Comparison of ENCODE assay signal across 9 mouse cellular contexts in genomic region chr9:88404088-88404487, GRCm38 (mm10). TPM values are rescaled to one million over a fixed set of nuclear protein-coding genes. Genes with fewer than 3 reads are reported as not detected.
DNase-seq lines count a peak whose midpoint lies in the region; ATAC-seq and TF ChIP-seq lines count a peak whose summit lies in the region.
"Had no signal": no experiment of that assay in that cellular context is flagged by ENCODE, and none has a peak within 500 bp of the region (broad histone marks: within the 10 kb centered on the region; RNA-seq: fewer than 3 reads in every experiment).

No protein-coding gene starts in this region.

- no peak for TF ChIP-seq CTCF in layer of hippocampus, adult 2 months (conservative IDR thresholded peaks at IDR 0.05)

- WGBS in heart, embryonic 15.5 days = 54% methylated on average over 10 of the region's 10 CpGs
- 84% methylated on average over 10 of the region's 10 CpGs for WGBS in forebrain, embryonic 13.5 days

- no peak for DNase-seq in layer of hippocampus, adult 2 months (ENCODE audit: low spot score in 2 of 2)
- no peak for DNase-seq in layer of hippocampus, adult 8-10 months (ENCODE audit: low spot score in 2 of 2)
- peak; percentile 87 for DNase-seq in c-Kit-positive CD71-negative TER-119-negative erythroid progenitor cells, embryonic 14.5 days (ENCODE audit: low read depth)
- peak; percentile 50 for DNase-seq in lung, postnatal 14 days
- peak; percentile 7 to 13 for DNase-seq in thymus, postnatal 10 days (ENCODE audit: low spot score in 2 of 2)

- peaks cover 38% of the 10 kb centered on the region for H3K36me3 ChIP-seq in heart, embryonic 15.5 days
- H3K36me3 ChIP-seq in forebrain, embryonic 13.5 days (ENCODE audit: poor library complexity, severe bottlenecking) = peaks cover 22% of the 10 kb centered on the region

- H3K27me3 ChIP-seq in heart, embryonic 15.5 days = no peaks in the 10 kb centered on the region
- H3K27me3 ChIP-seq in forebrain, embryonic 13.5 days = no peaks in the 10 kb centered on the region
- H3K27me3 ChIP-seq: limb, embryonic 12.5 days had no signal

- no peak overlapping the region for H3K9ac ChIP-seq in heart, embryonic 15.5 days
- H3K9ac ChIP-seq in forebrain, embryonic 13.5 days = no peak overlapping the region
- H3K9ac ChIP-seq: limb, embryonic 12.5 days had no signal

- no peaks in the 10 kb centered on the region for H3K9me3 ChIP-seq in heart, embryonic 15.5 days (replicated peaks)
- H3K9me3 ChIP-seq in forebrain, embryonic 13.5 days (replicated peaks) = no peaks in the 10 kb centered on the region
- H3K9me3 ChIP-seq: limb, embryonic 12.5 days had no signal

- peak overlapping the region; percentile 36; the same call in 1 of the 2 replicates for H3K27ac ChIP-seq in layer of hippocampus, adult 2 months
- peak overlapping the region; percentile 54 for H3K27ac ChIP-seq in heart, embryonic 15.5 days
- H3K27ac ChIP-seq in forebrain, embryonic 13.5 days = no peak overlapping the region
- H3K27ac ChIP-seq: limb, embryonic 12.5 days had no signal

- no peak overlapping the region for H3K4me3 ChIP-seq in layer of hippocampus, adult 2 months
- H3K4me3 ChIP-seq in heart, embryonic 15.5 days = 0 out of 2 replicates have a peak overlapping the region, but pooled peaks have one; percentile 0
- H3K4me3 ChIP-seq in forebrain, embryonic 13.5 days = no peak overlapping the region
- H3K4me3 ChIP-seq: limb, embryonic 12.5 days had no signal

- no peaks in the 10 kb centered on the region for H3K4me1 ChIP-seq in heart, embryonic 15.5 days (replicated peaks)
- no peaks in the 10 kb centered on the region for H3K4me1 ChIP-seq in forebrain, embryonic 13.5 days
- H3K4me1 ChIP-seq: limb, embryonic 12.5 days had no signal

- H3K4me2 ChIP-seq in heart, embryonic 15.5 days = no peak overlapping the region
- no peak overlapping the region for H3K4me2 ChIP-seq in forebrain, embryonic 13.5 days
- H3K4me2 ChIP-seq: limb, embryonic 12.5 days had no signal

- ATAC-seq in heart, embryonic 15.5 days (replicated peaks; ENCODE audit: insufficient number of reproducible peaks, insufficient read depth, low FRiP score, low read depth) = no peak
- ATAC-seq in forebrain, embryonic 13.5 days = no peak
- no peak for ATAC-seq in inflammation-experienced regulatory T-cells, adult 6 months

RNA-seq across cellular contexts. Expression of gene Snx14, which starts 34.7 kb away (rescaled TPM):
- total RNA-seq in layer of hippocampus, adult 2 months (2021) = 10 to 100 TPM; 47.9 to 48.3 TPM
- 10 to 100 TPM; 46.5 to 59.8 (median 53.9) TPM for total RNA-seq in layer of hippocampus, adult 8-10 months (2022)
- 28.0 and 29.0 TPM in 2 replicates for polyA plus RNA-seq in heart, embryonic 15.5 days (2015; fragmentation: Nextera tagmentation; extraction: Ambion mirVana)
- polyA plus RNA-seq in forebrain, embryonic 13.5 days (2015; fragmentation: Nextera tagmentation; extraction: Ambion mirVana) = 21.6 and 23.4 TPM in 2 replicates
- 10 to 100 TPM; 39.9 to 44.0 (median 43.0) TPM for polyA plus RNA-seq in inflammation-experienced regulatory T-cells, adult 6 months (2017; shearing (Covaris generic))

RNA-seq across cellular contexts. Expression of gene Gm20537, which starts 52.3 kb away (rescaled TPM):
- not detected for total RNA-seq in layer of hippocampus, adult 2 months (2021)
- total RNA-seq in layer of hippocampus, adult 8-10 months (2022) = 1 to 10 TPM in 1 of 4 experiments, under 1 TPM in 1, not detected in 2; 0.94 to 2.6 TPM
- polyA plus RNA-seq in heart, embryonic 15.5 days (2015; fragmentation: Nextera tagmentation; extraction: Ambion mirVana) = 0.30 and 0.62 TPM in 2 replicates
- polyA plus RNA-seq in forebrain, embryonic 13.5 days (2015; fragmentation: Nextera tagmentation; extraction: Ambion mirVana) = 0.67 and 0.88 TPM in 2 replicates
- under 1 TPM in 2 of 3 experiments, not detected in 1; 0.89 to 0.94 TPM for polyA plus RNA-seq in inflammation-experienced regulatory T-cells, adult 6 months (2017; shearing (Covaris generic))

Comparison
In these comparisons a context has a peak if more than half of its experiments do, and no peak if none do; other contexts are left out.
1. DNase-seq: peak in c-Kit-positive CD71-negative TER-119-negative erythroid progenitor cells, embryonic 14.5 days (single experiment), lung, postnatal 14 days (single experiment) and thymus, postnatal 10 days (2 of 2); none in layer of hippocampus, adult 2 months (0 of 2) and layer of hippocampus, adult 8-10 months (0 of 2).